Mouse (Mus musculus): ENCODE results near the gene Cuta. TPM values are rescaled to one million over a fixed set of nuclear protein-coding genes. Genes with fewer than 3 reads are reported as not detected.
"Not testable (repeated sequence)": the region's sequence is repeated elsewhere in the genome, so short reads cannot be mapped to it uniquely, and the experiment has no call there.

Cuta gene
- polyA plus RNA-seq (2015; fragmentation: Nextera tagmentation; extraction: Ambion mirVana) = 163 and 169 TPM in 2 replicates

GRCm38 (mm10) chr17:26939178-26939972 lies at the start of gene Cuta:
Gene Cuta (minus strand): TSS chr17:26939569.
- H3K27me3 ChIP-seq (ENCODE audit: control insufficient read depth, insufficient read depth, low read length) = no peaks in the 10 kb centered on the region
- ATAC-seq (replicated peaks; ENCODE audit: extremely low read depth, insufficient read depth, low FRiP score) = peak; percentile 95
- peak within 1 kb of the TSS; percentile 97 for H3K27ac ChIP-seq (ENCODE audit: low read length)
- peak within 1 kb of the TSS; percentile 93 for H3K4me2 ChIP-seq (ENCODE audit: low read depth, low read length)
- under 1% methylated on average over 70 of the region's 70 CpGs for WGBS
- peak within 1 kb of the TSS; percentile 91 for H3K9ac ChIP-seq (ENCODE audit: low read length)
- H3K9me3 ChIP-seq (replicated peaks; ENCODE audit: control insufficient read depth, low read length) = no peaks in the 10 kb centered on the region
- H3K4me3 ChIP-seq (ENCODE audit: low read length) = peak within 1 kb of the TSS; percentile 87
- peaks cover 20% of the 10 kb centered on the region for H3K4me1 ChIP-seq (ENCODE audit: control insufficient read depth, insufficient read depth, low read length)
- peaks cover 9% of the 10 kb centered on the region for H3K36me3 ChIP-seq (ENCODE audit: control insufficient read depth, insufficient read depth)

- H3K36me3 ChIP-seq (ENCODE audit: control insufficient read depth, insufficient read depth) = no peaks in the 10 kb centered on the region
- no peak overlapping the region for H3K27ac ChIP-seq (ENCODE audit: low read length)
- H3K9ac ChIP-seq (ENCODE audit: low read length) = no peak overlapping the region
- H3K4me2 ChIP-seq (ENCODE audit: low read depth, low read length) = no peak overlapping the region
- 76% methylated on average over 10 of the region's 10 CpGs for WGBS
- H3K4me1 ChIP-seq (ENCODE audit: control insufficient read depth, insufficient read depth, low read length) = 0 out of 2 replicates have a peak, but pooled peaks cover 4% of the 10 kb centered on the region
- H3K27me3 ChIP-seq (ENCODE audit: control insufficient read depth, insufficient read depth, low read length) = no peaks in the 10 kb centered on the region
- no peak for ATAC-seq (replicated peaks; ENCODE audit: extremely low read depth, insufficient read depth, low FRiP score)
- H3K4me3 ChIP-seq (ENCODE audit: low read length) = no peak overlapping the region
- H3K9me3 ChIP-seq (replicated peaks; ENCODE audit: control insufficient read depth, low read length) = no peaks in the 10 kb centered on the region
Observed at GRCm38 (mm10) chr17:26985503-26986179, 46.3 kb upstream of the Cuta start.

GRCm38 (mm10) chr17:26983382-26983781 lies 44.0 kb upstream of the Cuta start:
- Histone ChIP-seq H3K27me3 (ENCODE audit: control insufficient read depth, insufficient read depth, low read length) (no peaks in the 10 kb centered on the region), H3K4me3 (ENCODE audit: low read length) (no peak overlapping the region), H3K27ac (ENCODE audit: low read length) (no peak overlapping the region), H3K4me2 (ENCODE audit: low read depth, low read length) (no peak overlapping the region), H3K9me3 (replicated peaks; ENCODE audit: control insufficient read depth, low read length) (no peaks in the 10 kb centered on the region), H3K4me1 (ENCODE audit: control insufficient read depth, insufficient read depth, low read length) (0 out of 2 replicates have a peak, but pooled peaks cover 6% of the 10 kb centered on the region), H3K36me3 (ENCODE audit: control insufficient read depth, insufficient read depth) (peaks cover 4% of the 10 kb centered on the region; the same call in 1 of the 2 replicates), H3K9ac (ENCODE audit: low read length) (no peak overlapping the region)
- ATAC-seq (replicated peaks; ENCODE audit: extremely low read depth, insufficient read depth, low FRiP score) = no peak
- 78% methylated on average over 4 of the region's 4 CpGs for WGBS

GRCm38 (mm10) chr17:26981050-26981449 lies 41.7 kb upstream of the Cuta start:
- no peaks in the 10 kb centered on the region for H3K9me3 ChIP-seq (replicated peaks; ENCODE audit: control insufficient read depth, low read length)
- H3K4me1 ChIP-seq (ENCODE audit: control insufficient read depth, insufficient read depth, low read length) = 0 out of 2 replicates have a peak, but pooled peaks cover 6% of the 10 kb centered on the region
- H3K4me2 ChIP-seq (ENCODE audit: low read depth, low read length) = no peak overlapping the region
- ATAC-seq (replicated peaks; ENCODE audit: extremely low read depth, insufficient read depth, low FRiP score) = no peak; the same call in 1 of the 2 replicates
- 50% methylated on average over 2 of the region's 2 CpGs for WGBS
- H3K4me3 ChIP-seq (ENCODE audit: low read length) = no peak overlapping the region
- peaks cover 16% of the 10 kb centered on the region for H3K36me3 ChIP-seq (ENCODE audit: control insufficient read depth, insufficient read depth)
- peak overlapping the region; percentile 30; the same call in 1 of the 2 replicates for H3K27ac ChIP-seq (ENCODE audit: low read length)
- H3K9ac ChIP-seq (ENCODE audit: low read length) = no peak overlapping the region
- no peaks in the 10 kb centered on the region for H3K27me3 ChIP-seq (ENCODE audit: control insufficient read depth, insufficient read depth, low read length)

- H3K9ac ChIP-seq (ENCODE audit: low read length) = no peak overlapping the region
- peaks cover 32% of the 10 kb centered on the region for H3K36me3 ChIP-seq (ENCODE audit: control insufficient read depth, insufficient read depth)
- H3K9me3 ChIP-seq (replicated peaks; ENCODE audit: control insufficient read depth, low read length) = no peaks in the 10 kb centered on the region
- peaks cover 13% of the 10 kb centered on the region for H3K4me1 ChIP-seq (ENCODE audit: control insufficient read depth, insufficient read depth, low read length)
- H3K27me3 ChIP-seq (ENCODE audit: control insufficient read depth, insufficient read depth, low read length) = no peaks in the 10 kb centered on the region
- ATAC-seq (replicated peaks; ENCODE audit: extremely low read depth, insufficient read depth, low FRiP score) = no peak
- H3K4me2 ChIP-seq (ENCODE audit: low read depth, low read length) = no peak overlapping the region
- H3K4me3 ChIP-seq (ENCODE audit: low read length) = no peak overlapping the region
- H3K27ac ChIP-seq (ENCODE audit: low read length) = no peak overlapping the region
- WGBS = 62% methylated on average over 2 of the region's 2 CpGs
Observed at GRCm38 (mm10) chr17:26979426-26979825, 40.1 kb upstream of the Cuta start.

- Histone ChIP-seq H3K36me3 (ENCODE audit: control insufficient read depth, insufficient read depth) (peaks cover 33% of the 10 kb centered on the region), H3K4me1 (ENCODE audit: control insufficient read depth, insufficient read depth, low read length) (peaks cover 22% of the 10 kb centered on the region)
- not testable (repeated sequence) for H3K4me3 ChIP-seq (ENCODE audit: low read length); H3K27me3 ChIP-seq (ENCODE audit: control insufficient read depth, insufficient read depth, low read length); H3K9ac ChIP-seq (ENCODE audit: low read length); H3K9me3 ChIP-seq (replicated peaks; ENCODE audit: control insufficient read depth, low read length); H3K4me2 ChIP-seq (ENCODE audit: low read depth, low read length); ATAC-seq (replicated peaks; ENCODE audit: extremely low read depth, insufficient read depth, low FRiP score); H3K27ac ChIP-seq (ENCODE audit: low read length)
- WGBS = 84% methylated on average over 6 of the region's 6 CpGs
Observed at GRCm38 (mm10) chr17:26977354-26977753, 38.0 kb upstream of the Cuta start.

GRCm38 (mm10) chr17:26975415-26975814 lies 36.0 kb upstream of the Cuta start:
- peaks cover 33% of the 10 kb centered on the region for H3K36me3 ChIP-seq (ENCODE audit: control insufficient read depth, insufficient read depth)
- H3K4me1 ChIP-seq (ENCODE audit: control insufficient read depth, insufficient read depth, low read length) = peaks cover 22% of the 10 kb centered on the region
- H3K9ac ChIP-seq (ENCODE audit: low read length) = no peak overlapping the region
- H3K27ac ChIP-seq (ENCODE audit: low read length) = no peak overlapping the region
- no peak for ATAC-seq (replicated peaks; ENCODE audit: extremely low read depth, insufficient read depth, low FRiP score)
- no peak overlapping the region for H3K4me3 ChIP-seq (ENCODE audit: low read length)
- no peaks in the 10 kb centered on the region for H3K27me3 ChIP-seq (ENCODE audit: control insufficient read depth, insufficient read depth, low read length)
- no peaks in the 10 kb centered on the region for H3K9me3 ChIP-seq (replicated peaks; ENCODE audit: control insufficient read depth, low read length)
- no peak overlapping the region for H3K4me2 ChIP-seq (ENCODE audit: low read depth, low read length)

GRCm38 (mm10) chr17:26974547-26974946 lies 35.2 kb upstream of the Cuta start:
- Histone ChIP-seq H3K4me2 (ENCODE audit: low read depth, low read length) (no peak overlapping the region), H3K9me3 (replicated peaks; ENCODE audit: control insufficient read depth, low read length) (no peaks in the 10 kb centered on the region), H3K9ac (ENCODE audit: low read length) (0 out of 2 replicates have a peak overlapping the region, but pooled peaks have one; percentile 17), H3K4me3 (ENCODE audit: low read length) (no peak overlapping the region), H3K4me1 (ENCODE audit: control insufficient read depth, insufficient read depth, low read length) (peaks cover 22% of the 10 kb centered on the region), H3K36me3 (ENCODE audit: control insufficient read depth, insufficient read depth) (peaks cover 33% of the 10 kb centered on the region), H3K27ac (ENCODE audit: low read length) (no peak overlapping the region), H3K27me3 (ENCODE audit: control insufficient read depth, insufficient read depth, low read length) (no peaks in the 10 kb centered on the region)
- WGBS = 91% methylated on average over 15 of the region's 15 CpGs
- no peak for ATAC-seq (replicated peaks; ENCODE audit: extremely low read depth, insufficient read depth, low FRiP score)
